Mouse (Mus musculus) activated CD4-positive, CD25-positive, alpha-beta regulatory T cell, adult 4 months (primary cell): Measurements from ENCODE around the gene Cpeb1. TPM values are rescaled to one million over a fixed set of nuclear protein-coding genes. Genes with fewer than 3 reads are reported as not detected.
A peak's percentile ranks its signal among the peaks of the same experiment; 100 is the strongest.

ENCODE experiments used
- ATAC-seq: one replicate; pipeline ENCODE4 v1.8.0; 2017
- polyA plus RNA-seq, 2 experiments: library from polyadenylated mRNA; unstranded; fragments of 100-300 nt; shearing (Covaris generic); gene quantifications; one replicate each; pipeline ENCODE4 v1.2.1; 2017

The Cpeb1 gene
- polyA plus RNA-seq, 2 experiments from 2014 or later = not detected

GRCm38 (mm10) chr7:81369724-81370123 lies 85.5 kb downstream of the Cpeb1 start:
- ATAC-seq = no peak

- no peak for ATAC-seq
Measured at GRCm38 (mm10) chr7:81367946-81368345, 87.3 kb downstream of the Cpeb1 start.

- no peak for ATAC-seq
Measured at GRCm38 (mm10) chr7:81356975-81357374, 98.3 kb downstream of the Cpeb1 start.

- no peak for ATAC-seq
Measured at GRCm38 (mm10) chr7:81356360-81356759, 98.9 kb downstream of the Cpeb1 start.

GRCm38 (mm10) chr7:81355746-81356145 lies 99.5 kb downstream of the Cpeb1 start:
- no peak for ATAC-seq

- no peak for ATAC-seq
Measured at GRCm38 (mm10) chr7:81351826-81352225, 103.4 kb downstream of the Cpeb1 start.

GRCm38 (mm10) chr7:81348206-81348605 lies 107.1 kb downstream of the Cpeb1 start:
- ATAC-seq = no peak

GRCm38 (mm10) chr7:81345447-81346170 lies 109.7 kb downstream of the Cpeb1 start:
- ATAC-seq = no peak

GRCm38 (mm10) chr7:81344544-81345446 lies 110.5 kb downstream of the Cpeb1 start, which contains the start of gene Rps17:
Rps17 (minus strand) TSS chr7:81345254.
- ATAC-seq = peak; percentile 94

GRCm38 (mm10) chr7:81343831-81344230 lies 111.4 kb downstream of the Cpeb1 start:
- ATAC-seq = no peak

GRCm38 (mm10) chr7:81343316-81343715 lies 111.9 kb downstream of the Cpeb1 start:
- ATAC-seq = no peak

- no peak for ATAC-seq
Measured at GRCm38 (mm10) chr7:81342356-81343094, 112.7 kb downstream of the Cpeb1 start.

- no peak for ATAC-seq
Measured at GRCm38 (mm10) chr7:81341563-81341962, 113.7 kb downstream of the Cpeb1 start.

- peak; percentile 44 for ATAC-seq
Measured at GRCm38 (mm10) chr7:81339783-81340182, 115.5 kb downstream of the Cpeb1 start.

GRCm38 (mm10) chr7:81338522-81338873 lies 116.8 kb downstream of the Cpeb1 start:
- no peak for ATAC-seq

- ATAC-seq = no peak
Measured at GRCm38 (mm10) chr7:81337785-81338521, 117.3 kb downstream of the Cpeb1 start.

GRCm38 (mm10) chr7:81336432-81336786 lies 118.9 kb downstream of the Cpeb1 start:
- no peak for ATAC-seq

GRCm38 (mm10) chr7:81335705-81336431 lies 119.4 kb downstream of the Cpeb1 start:
- no peak for ATAC-seq

GRCm38 (mm10) chr7:81331851-81332250 lies 123.4 kb downstream of the Cpeb1 start:
- ATAC-seq = no peak

GRCm38 (mm10) chr7:81330767-81331166 lies 124.5 kb downstream of the Cpeb1 start:
- no peak for ATAC-seq

GRCm38 (mm10) chr7:81327661-81328060 lies 127.6 kb downstream of the Cpeb1 start:
- ATAC-seq = no peak

GRCm38 (mm10) chr7:81326859-81327258 lies 128.4 kb downstream of the Cpeb1 start:
- ATAC-seq = no peak
